Mouse (Mus musculus) olfactory bulb, adult 2 months (tissue): Measurements from ENCODE around the gene P3h4. TPM values are rescaled to one million over a fixed set of nuclear protein-coding genes. Genes with fewer than 3 reads are reported as not detected.

Source experiments
- H3K27ac ChIP-seq: fragments of 200-500 bp; 2 replicates; pipeline ENCODE4 v1.5.1; 2012; ENCODE audit warnings: low read depth, low read length; ENCODE audit not compliant: insufficient read depth
- H3K4me1 ChIP-seq: fragments of 200-500 bp; 2 replicates; pipeline ENCODE4 v1.6.1; 2012; ENCODE audit warnings: low read length; ENCODE audit not compliant: control insufficient read depth, insufficient read depth
- H3K4me3 ChIP-seq: fragments of 200-500 bp; 2 replicates; pipeline ENCODE4 v1.5.1; 2012; ENCODE audit warnings: mild to moderate bottlenecking, low read depth, low read length, moderate library complexity; ENCODE audit not compliant: insufficient read depth
- CTCF ChIP-seq: fragments of 200-500 bp; IDR thresholded peaks from 2 replicates; pipeline ENCODE4 v1.5.1; 2012; ENCODE audit warnings: low read depth, mild to moderate bottlenecking, low read length, moderate library complexity; ENCODE audit not compliant: insufficient read depth
- POLR2A ChIP-seq: fragments of 200-500 bp; IDR thresholded peaks from 2 replicates; pipeline ENCODE4 v1.6.1; 2012; ENCODE audit warnings: mild to moderate bottlenecking, low read depth, low read length, moderate library complexity; ENCODE audit not compliant: insufficient read depth
- WGBS: fragments of 180-500 bp; shearing (Covaris S2); methylation state at CpG from one replicate; pipeline ENCODE4 v1.1.7; 2018; 5-methylcytosine and 5-hydroxymethylcytosine counted together
- polyA plus RNA-seq: library from polyadenylated mRNA; stranded (reverse); fragments of >200 nt; gene quantifications from 2 replicates; pipeline ENCODE4 v1.2.4, GENCODE M21; 2012; ENCODE audit warnings: low replicate concordance; ENCODE audit not compliant: missing spikeins, insufficient read depth, insufficient read length

Gene P3h4
- polyA plus RNA-seq, 1 experiment: not detected

DNA sequence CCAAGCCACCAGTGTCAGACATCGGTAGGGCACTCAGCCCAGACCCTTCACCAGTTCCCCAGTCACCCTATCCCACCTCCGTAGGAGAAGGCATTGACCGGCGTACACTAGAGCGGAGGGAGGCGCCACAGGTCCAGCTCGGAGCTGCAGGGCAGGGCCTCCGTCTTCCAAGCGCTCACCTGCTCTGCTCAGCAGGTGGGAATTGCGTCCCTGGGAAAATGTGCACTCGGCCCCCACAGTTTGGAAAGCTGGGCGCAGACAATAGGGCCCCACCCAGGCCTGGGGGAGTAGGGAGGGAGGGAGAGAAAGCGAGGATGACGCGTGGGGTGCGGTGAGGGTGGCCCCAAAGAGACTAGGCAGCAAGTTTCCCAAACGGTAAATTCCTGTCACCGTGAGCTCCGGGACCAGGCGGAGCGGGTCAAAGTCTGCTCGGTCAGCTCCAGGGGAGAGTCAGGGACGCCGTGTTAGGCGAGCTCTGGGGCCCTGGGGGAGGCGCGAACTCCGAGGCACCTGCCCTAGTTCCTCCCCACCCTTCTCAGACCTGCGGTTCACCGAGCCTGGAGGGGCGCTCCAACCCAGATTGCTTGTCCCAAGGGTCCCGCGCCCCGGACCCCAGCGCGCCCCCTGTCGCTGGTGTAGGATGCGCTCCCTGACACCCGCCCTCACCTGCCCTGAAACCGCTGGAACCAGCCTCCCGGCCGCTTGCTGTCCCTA, 17.6 kb downstream of the P3h4 start:
- peak overlapping the region; percentile 86 for H3K4me3 ChIP-seq
- peaks cover 38% of the 10 kb centered on the region for H3K4me1 ChIP-seq
- TF ChIP-seq POLR2A (no peak), CTCF (peak; percentile 41; the same call in 1 of the 2 replicates)
- peak overlapping the region; percentile 34 for H3K27ac ChIP-seq
- 2% methylated on average over 42 of the region's 42 CpGs for WGBS

DNA sequence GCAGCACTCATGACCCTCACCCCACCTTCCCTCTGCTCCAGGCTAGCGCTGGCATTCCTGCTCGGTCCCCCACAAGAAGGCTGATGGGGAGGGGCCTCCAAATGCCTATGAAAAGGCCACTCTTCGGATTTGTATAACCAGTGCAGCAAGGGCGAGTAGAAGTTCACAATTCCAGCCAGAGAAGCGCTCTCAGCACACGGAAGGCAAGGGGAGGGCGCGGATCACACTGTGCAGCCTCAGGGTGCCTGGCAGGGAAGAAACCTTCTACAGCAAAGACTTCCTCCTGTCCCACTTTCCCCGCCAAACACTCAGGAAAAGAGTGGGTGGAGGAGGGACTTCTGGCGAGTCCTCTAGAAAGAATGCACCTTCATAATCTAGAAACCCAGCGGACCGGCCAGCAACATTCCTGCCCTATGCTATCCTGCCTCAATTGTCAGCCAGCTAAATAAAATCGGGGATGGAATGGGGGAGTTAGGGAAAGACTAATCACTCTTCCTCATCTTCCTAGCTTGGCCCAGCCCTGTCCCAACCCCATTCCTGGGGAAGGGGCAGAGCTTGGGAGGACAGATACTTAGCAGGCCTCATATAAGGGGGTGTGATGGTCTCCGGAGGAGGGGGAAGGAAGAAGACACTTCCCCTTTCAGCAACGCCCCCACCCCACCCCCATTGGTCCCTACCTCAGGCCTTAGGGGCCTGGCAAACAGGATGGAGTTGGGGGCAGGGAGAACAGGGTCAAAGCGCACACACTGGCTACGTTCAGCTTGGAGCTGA, 18.6 kb downstream of the P3h4 start:
- peak overlapping the region; percentile 86 for H3K4me3 ChIP-seq
- peaks cover 36% of the 10 kb centered on the region for H3K4me1 ChIP-seq
- 23% methylated on average over 17 of the region's 17 CpGs for WGBS
- H3K27ac ChIP-seq: peak overlapping the region; percentile 34
- no peak for TF ChIP-seq CTCF
- TF ChIP-seq POLR2A: no peak

DNA sequence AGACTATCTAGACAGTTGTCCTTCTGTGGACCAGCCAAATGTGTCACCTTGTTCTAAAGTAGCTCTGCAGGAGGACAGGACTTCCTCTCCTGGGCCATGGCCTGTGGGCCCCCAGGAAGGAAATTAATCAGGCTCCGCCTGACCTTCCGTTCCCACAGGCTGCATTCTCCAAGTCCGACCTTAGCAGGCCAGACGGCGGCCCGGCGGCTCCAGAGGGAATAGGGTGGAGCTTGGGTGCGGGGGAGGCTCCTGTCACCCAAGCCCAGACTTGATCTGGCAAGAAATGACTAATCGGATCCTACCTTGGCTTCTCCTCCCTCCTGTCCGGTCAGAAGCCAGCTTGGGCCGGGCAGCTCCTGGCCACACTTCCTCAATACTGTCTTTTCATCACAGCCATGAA, 19.4 kb downstream of the P3h4 start:
- Histone ChIP-seq H3K27ac (peak overlapping the region; percentile 34), H3K4me3 (peak overlapping the region; percentile 86), H3K4me1 (peaks cover 44% of the 10 kb centered on the region)
- TF ChIP-seq POLR2A (0 out of 2 replicates have a peak, but pooled peaks have one; percentile 22), CTCF (no peak)
- WGBS: 29% methylated on average over 11 of the region's 11 CpGs

DNA sequence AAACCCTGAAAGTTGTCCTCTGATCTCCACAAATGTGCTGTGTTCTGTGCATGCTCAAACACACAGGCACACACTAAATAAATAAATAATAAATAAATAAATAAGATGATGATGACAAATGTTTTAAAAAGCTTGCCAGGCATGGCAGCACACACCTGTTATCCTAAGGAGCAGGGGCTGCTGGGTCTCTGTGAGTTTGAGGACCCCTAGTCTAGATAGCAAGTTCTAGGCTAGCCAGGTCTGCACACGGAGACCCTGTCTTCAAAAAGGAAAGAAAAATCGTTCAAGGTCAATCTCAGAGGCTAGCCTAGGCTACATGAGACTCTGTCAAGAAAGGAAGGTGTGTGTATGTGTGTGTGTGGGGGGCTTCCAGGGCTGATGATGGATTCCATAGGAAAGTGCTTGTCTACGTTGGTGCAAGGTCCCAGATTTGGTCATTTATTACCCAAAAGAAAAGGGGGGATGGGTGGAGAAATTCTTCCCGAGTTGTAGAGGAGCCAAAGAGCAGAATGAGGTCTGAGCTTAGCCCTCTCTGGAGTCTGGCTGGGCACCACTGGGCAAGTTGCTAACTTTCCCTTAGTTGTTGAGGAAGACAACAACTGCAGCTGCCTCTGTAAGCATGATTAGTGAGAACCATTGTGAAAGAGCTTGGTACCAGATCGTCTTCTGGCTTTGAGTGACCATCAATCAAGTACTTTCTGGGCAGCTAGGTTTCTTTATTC, 20.1 kb downstream of the P3h4 start:
- TF ChIP-seq POLR2A (no peak), CTCF (no peak)
- peak overlapping the region; percentile 34 for H3K27ac ChIP-seq
- 60% methylated on average over 5 of the region's 5 CpGs for WGBS

DNA sequence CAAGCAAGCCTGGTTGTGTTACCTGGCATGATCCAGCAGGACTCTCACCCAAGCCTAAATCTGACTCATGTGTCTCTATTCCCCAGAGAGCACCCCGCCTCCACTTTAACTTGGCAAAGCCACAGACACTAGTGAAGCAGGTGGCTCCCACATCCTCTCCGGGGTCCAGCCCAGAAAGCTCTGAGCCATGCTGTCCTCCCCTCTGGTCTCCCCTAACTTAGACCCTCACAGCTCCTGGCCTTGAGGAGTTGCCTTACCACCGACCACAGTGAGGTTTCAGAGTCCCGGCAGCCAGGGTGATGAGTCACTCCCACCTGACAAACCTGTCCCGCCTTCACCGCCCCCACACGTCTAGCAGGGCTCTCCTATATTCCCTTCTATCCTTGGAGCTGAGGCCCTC, 20.9 kb downstream of the P3h4 start:
- TF ChIP-seq POLR2A (no peak), CTCF (no peak)
- WGBS: 45% methylated on average over 7 of the region's 7 CpGs
- H3K4me1 ChIP-seq: peaks cover 51% of the 10 kb centered on the region
- peak overlapping the region; percentile 12; the same call in 1 of the 2 replicates for H3K27ac ChIP-seq
- no peak overlapping the region for H3K4me3 ChIP-seq

More for the DNA sequence above, 20.1 kb downstream of the P3h4 start:
- no peak overlapping the region for H3K4me3 ChIP-seq
- peaks cover 45% of the 10 kb centered on the region for H3K4me1 ChIP-seq

DNA sequence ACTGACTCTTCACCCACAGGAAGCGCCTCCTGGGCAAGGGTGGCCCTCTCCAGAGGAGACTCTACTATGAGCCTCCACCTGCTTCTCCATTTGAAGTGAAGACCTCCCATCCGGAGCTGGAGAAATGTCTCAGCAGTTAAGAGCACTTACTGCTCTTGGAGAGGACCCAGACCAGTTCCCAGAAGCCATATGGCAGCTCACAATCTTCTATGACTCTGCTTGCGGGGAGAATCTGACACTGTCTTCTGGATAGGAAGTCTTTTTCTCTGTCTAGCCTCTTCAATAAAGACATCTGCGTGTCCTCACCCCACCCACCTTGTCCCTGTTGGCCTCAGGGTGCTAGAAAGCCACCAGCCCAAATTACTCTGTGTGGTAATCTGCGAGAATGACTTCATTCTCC, 21.7 kb downstream of the P3h4 start:
- 80% methylated on average over 5 of the region's 5 CpGs for WGBS
- H3K4me3 ChIP-seq: no peak overlapping the region
- TF ChIP-seq POLR2A (no peak), CTCF (no peak)
- H3K27ac ChIP-seq: 0 out of 2 replicates have a peak overlapping the region, but pooled peaks have one; percentile 12
- H3K4me1 ChIP-seq: peaks cover 59% of the 10 kb centered on the region

DNA sequence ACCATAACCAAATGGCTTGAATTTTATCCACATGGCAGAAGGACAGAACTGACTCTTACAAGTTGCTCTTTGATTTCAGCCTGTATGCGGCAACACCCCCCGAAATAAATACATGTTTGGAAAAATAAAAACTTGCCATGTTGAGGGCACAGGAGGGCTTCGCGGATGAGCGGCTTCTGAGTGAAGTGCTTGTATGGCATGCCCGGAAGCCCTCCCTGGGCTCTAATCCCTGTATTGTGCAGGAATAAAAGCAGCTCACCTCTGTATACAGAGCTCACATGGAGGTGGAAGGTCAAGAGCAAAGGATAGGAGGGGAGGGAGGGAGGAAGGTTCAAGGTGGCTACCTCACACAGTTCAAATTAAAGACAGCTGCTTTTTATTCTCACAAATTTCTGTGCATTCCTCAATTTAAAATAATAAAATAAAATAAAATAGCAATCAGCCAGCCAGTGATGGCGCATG, 22.7 kb downstream of the P3h4 start:
- no peak overlapping the region for H3K4me3 ChIP-seq
- TF ChIP-seq CTCF: no peak
- TF ChIP-seq POLR2A: no peak
- peaks cover 69% of the 10 kb centered on the region for H3K4me1 ChIP-seq
- WGBS: 76% methylated on average over 7 of the region's 7 CpGs
- H3K27ac ChIP-seq: no peak overlapping the region; the same call in 1 of the 2 replicates

DNA sequence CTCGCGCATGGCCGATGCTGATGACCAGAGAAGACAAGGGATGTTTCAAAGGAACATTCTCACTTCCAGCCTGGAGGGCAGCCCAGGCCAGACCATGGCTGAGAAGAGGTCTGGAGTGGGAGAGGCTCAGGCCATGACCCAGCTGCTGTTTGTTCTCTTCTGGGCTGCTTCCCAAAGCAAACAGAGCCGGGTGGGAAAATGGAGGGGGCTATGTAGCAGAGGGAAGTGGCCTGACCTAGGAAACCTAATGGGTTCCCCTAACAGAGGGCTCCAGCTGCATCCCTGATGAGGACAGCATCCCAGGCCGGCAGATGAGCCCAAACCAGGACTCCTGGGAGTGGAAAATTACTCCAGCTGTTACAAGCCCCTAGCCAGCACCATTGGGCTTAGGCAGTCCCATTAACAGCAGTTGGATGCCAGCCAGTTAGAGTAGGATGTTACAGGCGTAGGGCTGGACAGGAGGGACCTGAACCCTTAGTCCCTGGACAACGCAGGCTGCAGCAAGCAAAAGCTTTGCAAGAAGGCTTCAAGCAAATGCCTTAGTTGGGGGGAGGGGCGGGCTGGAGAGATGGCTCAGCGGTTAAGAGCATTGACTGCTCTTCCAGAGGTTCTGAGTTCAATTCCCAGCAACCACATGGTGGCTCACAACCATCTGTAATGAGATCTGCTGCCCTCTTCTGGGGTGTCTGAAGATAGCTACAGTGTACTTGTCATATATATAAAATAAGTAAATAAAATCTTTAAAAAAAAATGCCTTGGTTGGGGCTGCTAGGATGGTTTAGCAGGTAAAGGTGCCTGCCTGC, 23.4 kb downstream of the P3h4 start:
- TF ChIP-seq CTCF: no peak
- no peak for TF ChIP-seq POLR2A
- 56% methylated on average over 9 of the region's 9 CpGs for WGBS
- peak overlapping the region; percentile 17 for H3K27ac ChIP-seq
- H3K4me3 ChIP-seq: no peak overlapping the region
- H3K4me1 ChIP-seq: peaks cover 74% of the 10 kb centered on the region
